Mouse (Mus musculus) ES-Bruce4 (cell line): ENCODE measurements around the gene Zfp941.

ENCODE experiments used
- CTCF ChIP-seq: IDR thresholded peaks from one replicate; pipeline ENCODE4 v1.8.1; 2011; ENCODE audit warnings: low read depth, low read length
- POLR2A ChIP-seq: IDR thresholded peaks from one replicate; pipeline ENCODE4 v1.8.1; 2011; ENCODE audit warnings: low read length; ENCODE audit not compliant: insufficient read depth

- TF ChIP-seq CTCF: peak; percentile 87
- no peak for TF ChIP-seq POLR2A
These were observed 16.3 kb downstream of the Zfp941 start for GRCm38 (mm10) chr7:140805704-140806103.
